Mouse (Mus musculus) cerebellum, adult 2 months (tissue): ENCODE measurements around the gene Rcc1.

ENCODE experiments used
- CTCF ChIP-seq: fragments of 200-500 bp; IDR thresholded peaks from 2 replicates; pipeline ENCODE4 v1.5.1; 2011; ENCODE audit warnings: low read depth, mild to moderate bottlenecking, control low read depth, low read length, moderate library complexity, borderline replicate concordance; ENCODE audit not compliant: insufficient read depth
- POLR2A ChIP-seq: fragments of 200-500 bp; IDR thresholded peaks from 2 replicates; pipeline ENCODE4 v1.6.1; 2011; ENCODE audit warnings: low read length, control low read depth, borderline replicate concordance; ENCODE audit not compliant: insufficient read depth

- TF ChIP-seq CTCF (no peak), POLR2A (no peak)
Measured at GRCm38 (mm10) chr4:132315711-132316110, 37.7 kb downstream of the Rcc1 start.
